ENCODE assay signal across 10 mouse cellular contexts in genomic region chr15:85252476-85252875, GRCm38 (mm10).
"Had no signal": no experiment of that assay in that cellular context is flagged by ENCODE, and none has a peak within 500 bp of the region (broad histone marks: within the 10 kb centered on the region; RNA-seq: fewer than 3 reads in every experiment).

No protein-coding gene starts in this region.

- H3K4me1 ChIP-seq: kidney, embryonic 15.5 days; limb, embryonic 10.5 days; liver, embryonic 15.5 days; midbrain, embryonic 13.5 days had no signal

- H3K4me3 ChIP-seq: kidney, embryonic 15.5 days; left cerebral cortex, adult 2 months; limb, embryonic 10.5 days; liver, embryonic 15.5 days; midbrain, embryonic 13.5 days had no signal

- DNase-seq: kidney, postnatal 25 days; lung, embryonic 14.5 days; lung, postnatal 14 days; right cerebral cortex, postnatal 14 days; thymus, postnatal 36 days had no signal
